Mouse (Mus musculus): ENCODE data around the gene Dnajb1. TPM values are rescaled to one million over a fixed set of nuclear protein-coding genes. Genes with fewer than 3 reads are reported as not detected.

Gene Dnajb1
- 10 to 100 TPM; 21.4 to 22.5 TPM for polyA plus RNA-seq (2012; fragmentation: generic; extraction: Trizol)

DNA sequence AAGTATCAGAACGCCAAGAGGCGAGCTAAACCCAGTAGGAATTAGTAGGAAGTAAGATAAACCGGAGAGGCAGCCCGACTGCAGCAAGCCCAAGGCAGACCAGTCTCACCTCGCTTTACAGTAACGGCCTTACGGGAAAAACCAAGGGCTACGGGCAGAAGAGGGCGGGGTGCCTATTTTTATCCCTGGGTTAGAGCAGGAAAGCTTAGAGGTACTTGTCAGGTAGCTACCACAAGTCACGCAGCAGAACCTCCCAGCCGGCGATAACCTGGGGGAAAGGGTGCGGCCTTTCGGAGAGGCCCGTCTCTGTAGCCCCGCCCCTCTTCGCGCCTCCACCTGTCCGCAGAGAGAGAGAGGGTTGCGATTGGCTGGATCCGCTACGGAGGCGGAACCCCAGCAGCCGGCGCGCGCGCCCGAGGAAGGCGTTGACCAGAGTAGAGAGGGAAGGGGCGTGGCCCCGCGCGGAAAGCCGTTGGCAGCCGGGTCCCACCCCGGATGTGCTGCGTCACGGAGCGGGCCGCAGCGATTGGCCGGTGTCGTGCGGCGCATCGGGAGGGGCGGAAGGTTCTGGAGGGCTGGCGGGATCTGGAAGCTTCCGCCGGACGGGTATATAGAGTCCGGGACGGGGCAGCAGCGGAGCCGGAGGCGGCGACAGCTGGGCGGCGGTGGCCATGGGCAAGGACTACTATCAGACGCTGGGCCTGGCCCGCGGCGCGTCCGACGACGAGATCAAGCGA lies at the start of gene Dnajb1, which contains the start of gene Tecr:
Gene Dnajb1, plus strand, starts transcription at position 533 of the 737 bp plus-strand sequence.
Gene Tecr, minus strand, starts transcription at position 311 of the 737 bp plus-strand sequence.

DNA sequence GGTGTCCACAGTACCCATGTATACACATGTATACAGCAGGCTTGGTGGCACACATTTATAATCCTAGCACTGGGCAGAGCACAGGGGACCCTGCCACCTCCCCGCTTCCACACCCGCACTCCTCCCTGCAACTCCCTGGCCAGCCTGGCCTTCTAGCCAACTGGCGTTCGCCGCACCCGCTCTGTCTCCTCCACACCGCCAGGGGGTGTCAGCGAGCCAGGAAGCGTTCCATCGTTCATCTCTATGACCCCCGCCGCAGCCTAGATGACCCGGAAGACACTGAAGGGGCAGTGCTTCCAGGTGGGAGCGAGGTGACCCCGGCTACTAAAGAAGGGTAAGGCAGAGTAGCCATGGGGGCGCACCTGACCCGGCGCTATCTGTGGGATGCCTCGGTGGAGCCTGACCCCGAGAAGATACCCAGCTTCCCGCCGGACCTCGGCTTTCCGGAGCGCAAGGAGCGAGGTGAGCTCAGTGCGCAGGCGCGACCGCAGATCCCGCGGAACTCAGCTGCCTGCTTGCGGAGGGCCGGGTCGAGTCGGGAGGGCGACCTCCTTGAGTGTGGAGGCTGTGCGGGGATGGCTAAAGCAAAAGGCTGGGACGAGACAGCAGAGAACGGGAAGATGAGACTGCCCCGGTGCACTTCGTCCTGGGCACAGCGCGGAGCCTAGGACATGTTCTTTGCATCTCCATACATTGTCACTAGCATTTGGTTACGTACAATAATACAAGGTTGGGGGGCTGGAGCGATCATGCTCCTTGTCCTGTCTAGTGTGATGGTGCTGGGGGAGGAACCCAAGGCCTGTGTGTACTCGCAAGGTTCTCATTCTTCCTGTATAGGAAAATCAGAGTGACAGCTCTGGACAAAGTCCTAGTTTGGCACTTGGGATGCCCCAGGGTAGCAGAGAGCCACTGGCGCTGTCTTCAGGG lies 41.3 kb upstream of the Dnajb1 start, which contains the start of gene Ndufb7:
Gene Ndufb7, plus strand, starts transcription at position 203 of the 927 bp plus-strand sequence.

DNA sequence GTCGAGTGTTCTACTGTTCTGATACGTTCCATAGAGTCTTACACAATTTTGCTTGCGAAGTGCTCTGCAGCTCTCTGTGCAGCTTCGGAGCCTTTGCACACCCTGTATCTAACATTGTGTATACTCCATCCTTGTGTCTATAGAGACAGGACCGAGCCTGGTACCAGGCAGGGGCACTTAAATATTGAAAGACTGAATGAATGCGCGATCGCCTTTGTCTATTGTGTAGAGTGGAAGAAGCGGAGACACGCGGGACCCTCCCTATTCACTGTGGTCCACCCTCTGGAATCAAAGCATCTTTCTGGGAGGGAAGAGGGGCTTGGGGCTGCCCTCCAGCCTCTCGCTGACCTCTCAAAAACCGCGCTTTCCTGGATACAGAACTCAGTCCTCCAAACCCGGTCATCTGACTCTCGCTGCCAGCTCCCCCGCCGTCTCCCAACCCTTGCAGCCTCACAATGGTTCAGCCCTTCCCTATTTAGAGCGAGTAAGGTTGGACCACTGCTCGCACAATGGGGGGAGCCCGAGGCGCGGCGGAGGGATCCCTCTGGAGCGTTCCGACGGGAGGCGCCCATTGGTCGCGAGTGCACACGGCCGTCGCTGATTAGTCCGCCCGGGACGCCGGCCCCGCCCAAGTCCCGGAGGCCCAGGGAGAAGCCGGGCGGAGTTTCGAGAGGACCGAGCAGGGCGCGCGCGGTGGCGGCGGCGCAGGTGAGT lies 44.2 kb downstream of the Dnajb1 start, which contains the start of gene Gipc1:
Gene Gipc1, plus strand, starts transcription at position 648 of the 714 bp plus-strand sequence.

Other genes starting within 250 kb of the Dnajb1 start
- gene Clgn, start 218.3 kb upstream of the Dnajb1 start, polyA plus RNA-seq (2012; fragmentation: generic; extraction: Trizol), result not detected
- gene Scoc, start 149.8 kb upstream of the Dnajb1 start, polyA plus RNA-seq (2012; fragmentation: generic; extraction: Trizol), result 10 to 100 TPM in 1 of 2 experiments, 1 to 10 TPM in 1; 4.7 to 14.5 TPM
- gene Olfr370, start 72.4 kb upstream of the Dnajb1 start, polyA plus RNA-seq (2012; fragmentation: generic; extraction: Trizol), result not detected
- 100 to 1,000 TPM; 393 to 579 TPM for gene Ndufb7, start 41.5 kb upstream of the Dnajb1 start, polyA plus RNA-seq (2012; fragmentation: generic; extraction: Trizol)
- 100 to 1,000 TPM; 261 to 327 TPM for gene Tecr, start 222 bp upstream of the Dnajb1 start, polyA plus RNA-seq (2012; fragmentation: generic; extraction: Trizol)
- 10 to 100 TPM; 52.6 to 79.8 TPM for gene Gipc1, start 44.5 kb downstream of the Dnajb1 start, polyA plus RNA-seq (2012; fragmentation: generic; extraction: Trizol)
- 1 to 10 TPM in 1 of 2 experiments, under 1 TPM in 1; 0.22 to 6.8 TPM for gene Ptger1, start 58.5 kb downstream of the Dnajb1 start, polyA plus RNA-seq (2012; fragmentation: generic; extraction: Trizol)
- gene Pkn1, start 91.0 kb downstream of the Dnajb1 start, polyA plus RNA-seq (2012; fragmentation: generic; extraction: Trizol), result 10 to 100 TPM; 27.6 to 40.0 TPM
- 100 to 1,000 TPM in 1 of 2 experiments, 10 to 100 TPM in 1; 49.1 to 133 TPM for gene Ddx39, start 107.0 kb downstream of the Dnajb1 start, polyA plus RNA-seq (2012; fragmentation: generic; extraction: Trizol)
- 1 to 10 TPM in 1 of 2 experiments, under 1 TPM in 1; 0.37 to 4.7 TPM for gene Adgre5, start 133.1 kb downstream of the Dnajb1 start, polyA plus RNA-seq (2012; fragmentation: generic; extraction: Trizol)